Mouse (Mus musculus) olfactory bulb, adult 2 months (tissue): ENCODE data around the gene Hadha.

ENCODE experiments used
- CTCF ChIP-seq: fragments of 200-500 bp; IDR thresholded peaks from 2 replicates; pipeline ENCODE4 v1.5.1; 2012; ENCODE audit warnings: low read depth, mild to moderate bottlenecking, low read length, moderate library complexity; ENCODE audit not compliant: insufficient read depth
- POLR2A ChIP-seq: fragments of 200-500 bp; IDR thresholded peaks from 2 replicates; pipeline ENCODE4 v1.6.1; 2012; ENCODE audit warnings: mild to moderate bottlenecking, low read depth, low read length, moderate library complexity; ENCODE audit not compliant: insufficient read depth

DNA sequence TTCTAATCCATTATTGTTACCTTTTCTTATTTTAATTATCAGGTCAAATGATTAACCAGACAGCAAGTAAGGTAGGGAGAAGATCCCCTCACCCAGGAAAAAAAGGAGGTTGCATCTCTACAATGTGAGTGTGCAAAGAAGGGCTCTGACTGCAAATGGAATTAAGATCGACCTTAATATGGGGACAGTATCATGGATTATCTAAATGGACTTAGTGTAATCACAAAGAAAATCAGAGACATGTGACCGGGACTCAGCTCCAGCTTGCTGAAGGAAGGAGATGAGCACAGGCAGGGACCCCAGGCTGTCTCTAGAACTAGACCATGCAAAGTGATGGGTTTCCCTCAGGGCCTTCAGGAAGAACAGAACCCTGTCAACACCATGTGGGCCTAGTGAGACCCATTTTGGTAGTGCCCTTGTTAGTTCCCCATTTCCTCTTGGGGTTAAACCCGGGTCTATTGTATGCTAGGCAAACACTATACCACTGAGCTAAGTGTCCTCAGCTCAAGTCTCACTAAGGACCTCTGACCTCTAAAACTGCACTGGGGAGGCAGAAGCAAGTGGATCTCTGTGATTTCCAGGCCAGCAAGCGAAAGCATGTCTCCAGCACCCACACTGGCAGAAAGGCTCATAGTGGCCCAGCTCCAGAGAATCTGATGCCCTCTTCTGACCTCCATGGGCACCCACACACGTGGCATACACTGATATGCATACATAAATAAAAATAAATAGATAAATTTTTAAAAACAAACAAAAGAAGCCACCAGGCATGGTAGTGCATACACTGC is 6.6 kb downstream of the Hadha start:
- TF ChIP-seq POLR2A (no peak), CTCF (no peak)
